In genomic region chr2:32714117-32714986, GRCm38 (mm10) we compare ENCODE assay signal across 8 mouse cellular contexts. TPM values are rescaled to one million over a fixed set of nuclear protein-coding genes. Genes with fewer than 3 reads are reported as not detected.
DNase-seq lines count a peak whose midpoint lies in the region; ATAC-seq and TF ChIP-seq lines count a peak whose summit lies in the region.

No protein-coding gene starts in this region.

- no peak for TF ChIP-seq CTCF in lung, postnatal 0 days (IDR thresholded peaks at IDR 0.05)

- TF ChIP-seq POLR2A in myocyte (IDR thresholded peaks at IDR 0.05; ENCODE audit: insufficient read length, low read depth): no peak

- peak; percentile 9 for DNase-seq in adrenal gland, postnatal 14 days
- DNase-seq in adrenal gland, adult 2 months: no peak
- peak; percentile 24 for DNase-seq in lung, postnatal 0 days (ENCODE audit: low spot score)
- DNase-seq in lung, postnatal 10 days: no peak
- DNase-seq in frontal cortex, postnatal 10 days (ENCODE audit: low spot score in 2 of 2): no peak
- no peak for DNase-seq in urinary bladder, adult 18-20 months (ENCODE audit: low spot score in 2 of 2)

- peaks cover 8% of the 10 kb centered on the region; the same call in 1 of the 2 replicates for H3K36me3 ChIP-seq in lung, postnatal 0 days (ENCODE audit: insufficient read depth, low read length)
- peaks cover 19% of the 10 kb centered on the region for H3K36me3 ChIP-seq in hindbrain, embryonic 13.5 days
- peaks cover 14% of the 10 kb centered on the region for H3K36me3 ChIP-seq in myocyte (ENCODE audit: control insufficient read depth, insufficient read depth)

- no peak overlapping the region for H3K4me2 ChIP-seq in lung, postnatal 0 days (replicated peaks; ENCODE audit: low read depth, low read length)
- H3K4me2 ChIP-seq in hindbrain, embryonic 13.5 days: peak overlapping the region; percentile 99
- H3K4me2 ChIP-seq in myocyte (ENCODE audit: low read depth): peak overlapping the region; percentile 65

- H3K79me2 ChIP-seq in myocyte (ENCODE audit: control insufficient read depth, insufficient read depth): peaks cover 29% of the 10 kb centered on the region

- H3ac ChIP-seq in myocyte (ENCODE audit: control insufficient read depth, insufficient read length): no peak overlapping the region

- peak overlapping the region; percentile 96 for H3K27ac ChIP-seq in lung, postnatal 0 days (ENCODE audit: low read length)
- peak overlapping the region; percentile 100 for H3K27ac ChIP-seq in hindbrain, embryonic 13.5 days

- ATAC-seq in lung, postnatal 0 days: no peak
- no peak for ATAC-seq in hindbrain, embryonic 13.5 days (ENCODE audit: low FRiP score)

- H3K9me3 ChIP-seq in lung, postnatal 0 days (ENCODE audit: low read length): no peaks in the 10 kb centered on the region
- no peaks in the 10 kb centered on the region for H3K9me3 ChIP-seq in hindbrain, embryonic 13.5 days

- WGBS in lung, postnatal 0 days: 40% methylated on average over 11 of the region's 11 CpGs
- WGBS in hindbrain, embryonic 13.5 days: 65% methylated on average over 11 of the region's 11 CpGs

- no peak overlapping the region; the same call in 1 of the 2 replicates for H3K9ac ChIP-seq in lung, postnatal 0 days (replicated peaks; ENCODE audit: low read depth)
- H3K9ac ChIP-seq in hindbrain, embryonic 13.5 days: peak overlapping the region; percentile 94

- H3K4me3 ChIP-seq in lung, postnatal 0 days (ENCODE audit: low read depth, low read length): no peak overlapping the region
- peak overlapping the region; percentile 92 for H3K4me3 ChIP-seq in hindbrain, embryonic 13.5 days
- H3K4me3 ChIP-seq in myocyte: peak overlapping the region; percentile 65

- no peaks in the 10 kb centered on the region for H3K27me3 ChIP-seq in lung, postnatal 0 days (replicated peaks; ENCODE audit: insufficient read depth, low read length)
- no peaks in the 10 kb centered on the region for H3K27me3 ChIP-seq in hindbrain, embryonic 13.5 days
- no peaks in the 10 kb centered on the region for H3K27me3 ChIP-seq in myocyte (ENCODE audit: control insufficient read depth, insufficient read depth, insufficient read length)

- no peak for TF ChIP-seq EP300 in lung, postnatal 0 days (IDR thresholded peaks at IDR 0.05)

- peaks cover 17% of the 10 kb centered on the region; the same call in 1 of the 2 replicates for H3K4me1 ChIP-seq in lung, postnatal 0 days (ENCODE audit: insufficient read depth, low read depth, low read length)
- peaks cover 34% of the 10 kb centered on the region for H3K4me1 ChIP-seq in hindbrain, embryonic 13.5 days (replicated peaks)

TF ChIP-seq in myocyte, 11 proteins besides CTCF, POLR2A, EP300 and RAD21:
- no peak for TF ChIP-seq POLR2AphosphoS2 (IDR thresholded peaks at IDR 0.05; ENCODE audit: insufficient read length, low read depth)
- no peak for TF ChIP-seq MYOG (IDR thresholded peaks at IDR 0.05; ENCODE audit: control insufficient read depth in 1 of 3, insufficient read depth in 1 of 3, insufficient read length in 2 of 3, low read depth in 2 of 3)
- no peak for TF ChIP-seq CEBPB (IDR thresholded peaks at IDR 0.05; ENCODE audit: insufficient read depth, poor library complexity, severe bottlenecking)
- no peak for TF ChIP-seq MYOD1 (IDR thresholded peaks at IDR 0.05; ENCODE audit: control insufficient read depth in 1 of 3, insufficient read length in 2 of 3, low read depth in 2 of 3)
- no peak for TF ChIP-seq MAX (IDR thresholded peaks at IDR 0.05; ENCODE audit: low read depth)
- TF ChIP-seq E2F4 (IDR thresholded peaks at IDR 0.05; ENCODE audit: insufficient read depth): no peak
- no peak for TF ChIP-seq USF1 (IDR thresholded peaks at IDR 0.05; ENCODE audit: low read depth)
- TF ChIP-seq TCF12 (IDR thresholded peaks at IDR 0.05; ENCODE audit: insufficient read depth, poor library complexity, severe bottlenecking): no peak
- TF ChIP-seq TCF3 (IDR thresholded peaks at IDR 0.05; ENCODE audit: insufficient read length, low read depth): no peak
- no peak for TF ChIP-seq SRF (IDR thresholded peaks at IDR 0.05; ENCODE audit: control insufficient read depth, insufficient read length, low read depth)
- no peak for TF ChIP-seq REST (IDR thresholded peaks at IDR 0.05; ENCODE audit: insufficient read depth, insufficient read length)

RNA-seq across cellular contexts. Expression of gene Cdk9, which starts 1.5 kb away (rescaled TPM):
- 67.4 and 79.7 TPM in 2 replicates for total RNA-seq in adrenal gland, postnatal 14 days (2021)
- total RNA-seq in adrenal gland, adult 2 months (2021): 10 to 100 TPM; 69.7 to 74.7 TPM
- 131 and 132 TPM in 2 replicates for polyA plus RNA-seq in adrenal gland, adult 2 months (2012; rRNA removed)
- polyA plus RNA-seq in lung, postnatal 0 days (2015; fragmentation: Nextera tagmentation; extraction: Ambion mirVana): 62.8 and 68.7 TPM in 2 replicates
- 74.9 and 81.9 TPM in 2 replicates for polyA plus RNA-seq in hindbrain, embryonic 13.5 days (2015; fragmentation: Nextera tagmentation; extraction: Ambion mirVana)
- polyA plus RNA-seq in myocyte (2012; fragmentation: generic; extraction: Trizol): 76.6 TPM

RNA-seq across cellular contexts. Expression of gene Sh2d3c, which starts 6.5 kb away (rescaled TPM):
- total RNA-seq in adrenal gland, postnatal 14 days (2021): 29.8 and 39.3 TPM in 2 replicates
- 10 to 100 TPM; 11.3 to 19.1 TPM for total RNA-seq in adrenal gland, adult 2 months (2021)
- polyA plus RNA-seq in adrenal gland, adult 2 months (2012; rRNA removed): 47.0 and 50.8 TPM in 2 replicates
- 51.8 and 53.5 TPM in 2 replicates for polyA plus RNA-seq in lung, postnatal 0 days (2015; fragmentation: Nextera tagmentation; extraction: Ambion mirVana)
- polyA plus RNA-seq in hindbrain, embryonic 13.5 days (2015; fragmentation: Nextera tagmentation; extraction: Ambion mirVana): 41.8 and 50.5 TPM in 2 replicates
- 0.52 TPM for polyA plus RNA-seq in myocyte (2012; fragmentation: generic; extraction: Trizol)

RNA-seq across cellular contexts. Expression of gene Fpgs, which starts 10.4 kb away (rescaled TPM):
- total RNA-seq in adrenal gland, postnatal 14 days (2021): 16.2 and 35.8 TPM in 2 replicates
- total RNA-seq in adrenal gland, adult 2 months (2021): 10 to 100 TPM in 1 of 2 experiments, 1 to 10 TPM in 1; 7.5 to 13.9 TPM
- 45.7 and 48.2 TPM in 2 replicates for polyA plus RNA-seq in adrenal gland, adult 2 months (2012; rRNA removed)
- polyA plus RNA-seq in lung, postnatal 0 days (2015; fragmentation: Nextera tagmentation; extraction: Ambion mirVana): 12.6 and 15.6 TPM in 2 replicates
- polyA plus RNA-seq in hindbrain, embryonic 13.5 days (2015; fragmentation: Nextera tagmentation; extraction: Ambion mirVana): 14.5 and 16.4 TPM in 2 replicates
- polyA plus RNA-seq in myocyte (2012; fragmentation: generic; extraction: Trizol): 20.7 TPM

RNA-seq across cellular contexts. Expression of gene 6330409D20Rik, which starts 26.5 kb away (rescaled TPM):
- total RNA-seq in adrenal gland, postnatal 14 days (2021): not detected in 2 replicates
- total RNA-seq in adrenal gland, adult 2 months (2021): not detected
- not detected in 2 replicates for polyA plus RNA-seq in adrenal gland, adult 2 months (2012; rRNA removed)
- 0.30 TPM in 2 replicates for polyA plus RNA-seq in lung, postnatal 0 days (2015; fragmentation: Nextera tagmentation; extraction: Ambion mirVana)
- 3.3 and 3.7 TPM in 2 replicates for polyA plus RNA-seq in hindbrain, embryonic 13.5 days (2015; fragmentation: Nextera tagmentation; extraction: Ambion mirVana)
- polyA plus RNA-seq in myocyte (2012; fragmentation: generic; extraction: Trizol): not detected

RNA-seq across cellular contexts. Expression of gene Tor2a, which starts 42.7 kb away (rescaled TPM):
- 25.3 and 26.8 TPM in 2 replicates for total RNA-seq in adrenal gland, postnatal 14 days (2021)
- total RNA-seq in adrenal gland, adult 2 months (2021): 10 to 100 TPM; 18.7 to 26.5 TPM
- 70.6 and 74.0 TPM in 2 replicates for polyA plus RNA-seq in adrenal gland, adult 2 months (2012; rRNA removed)
- 60.9 and 63.5 TPM in 2 replicates for polyA plus RNA-seq in lung, postnatal 0 days (2015; fragmentation: Nextera tagmentation; extraction: Ambion mirVana)
- polyA plus RNA-seq in hindbrain, embryonic 13.5 days (2015; fragmentation: Nextera tagmentation; extraction: Ambion mirVana): 54.2 and 54.4 TPM in 2 replicates
- 37.3 TPM for polyA plus RNA-seq in myocyte (2012; fragmentation: generic; extraction: Trizol)

Comparison
In these comparisons a context has a peak if more than half of its experiments do, and no peak if none do; other contexts are left out.
1. DNase-seq: peak in adrenal gland, postnatal 14 days (single experiment) and lung, postnatal 0 days (single experiment); none in adrenal gland, adult 2 months (single experiment), lung, postnatal 10 days (single experiment), frontal cortex, postnatal 10 days (0 of 2) and urinary bladder, adult 18-20 months (0 of 2).
2. RNA of gene Sh2d3c, which starts 6.5 kb away (polyA plus RNA-seq): 51.8 to 53.5 TPM in lung, postnatal 0 days, 47.0 to 50.8 TPM in adrenal gland, adult 2 months and 41.8 to 50.5 TPM in hindbrain, embryonic 13.5 days; 0.52 TPM in myocyte (single experiment); every median in the first group is over 10 times any median in the second.